Mouse (Mus musculus) thymus, adult 2 months (tissue): ENCODE measurements around the gene Gpc5.

Experiments
- CTCF ChIP-seq: fragments of 200-500 bp; IDR thresholded peaks from 2 replicates; pipeline ENCODE4 v1.5.1; 2012; ENCODE audit warnings: mild to moderate bottlenecking, control low read depth, low read length, moderate library complexity, borderline replicate concordance; ENCODE audit not compliant: control insufficient read depth, poor library complexity, insufficient read depth; ENCODE audit errors: extremely low read depth
- POLR2A ChIP-seq: fragments of 200-500 bp; IDR thresholded peaks from 2 replicates; pipeline ENCODE4 v1.6.1; 2012; ENCODE audit warnings: mild to moderate bottlenecking, low read length, control low read depth, moderate library complexity; ENCODE audit not compliant: control insufficient read depth, poor library complexity, insufficient read depth; ENCODE audit errors: extremely low read depth

DNA sequence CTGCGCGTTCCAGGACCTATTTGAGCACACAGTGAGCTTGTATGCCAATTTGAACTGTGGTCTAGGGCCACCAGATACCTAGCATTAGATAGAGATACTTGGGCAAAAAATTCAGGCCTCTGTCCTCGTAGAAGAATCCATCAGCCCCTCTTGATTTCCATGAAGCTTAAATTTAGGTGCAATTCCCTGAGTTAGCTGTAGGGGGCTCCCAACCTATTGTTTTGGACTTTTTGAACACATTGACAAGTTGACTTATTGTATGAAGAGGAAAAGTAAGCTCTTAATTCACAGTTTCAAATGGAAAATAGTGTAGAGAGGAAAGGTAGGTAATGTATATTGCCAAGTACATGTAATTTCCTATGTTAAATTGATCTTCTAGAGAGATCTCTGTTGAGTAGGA lies 247.1 kb downstream of the Gpc5 start:
- TF ChIP-seq POLR2A: no peak
- no peak for TF ChIP-seq CTCF
